Mouse (Mus musculus): ENCODE measurements at regions not wholly inside any gene's neighbourhood (a gene's known extent, or its start where the extent isn't known, plus 50 kb on each side); places are given as distances from the start of the nearest gene placed in this dataset.

GRCm38 (mm10) chr2:147813516-147813915 lies 233.3 kb downstream of the Foxa2 start:
- DNase-seq (ENCODE audit: low spot score), result no peak

- peak; percentile 78 for DNase-seq (ENCODE audit: low spot score)
Measured at GRCm38 (mm10) chr2:147808036-147808675, 238.6 kb downstream of the Foxa2 start.

- DNase-seq (ENCODE audit: low spot score), result peak; percentile 46
Measured at GRCm38 (mm10) chr2:147803102-147803501, 243.7 kb downstream of the Foxa2 start.

- DNase-seq (ENCODE audit: low spot score), result no peak
Measured at GRCm38 (mm10) chr2:147791434-147791833, 255.3 kb downstream of the Foxa2 start.

GRCm38 (mm10) chr2:147789877-147790276 lies 256.9 kb downstream of the Foxa2 start:
- no peak for DNase-seq (ENCODE audit: low spot score)

- peak; percentile 77 for DNase-seq (ENCODE audit: low spot score)
Measured at GRCm38 (mm10) chr2:147789268-147789667, 257.5 kb downstream of the Foxa2 start.

- no peak for DNase-seq (ENCODE audit: low spot score)
Measured at GRCm38 (mm10) chr2:147788001-147788400, 258.8 kb downstream of the Foxa2 start.

GRCm38 (mm10) chr2:147782496-147782895 lies 264.3 kb downstream of the Foxa2 start:
- DNase-seq (ENCODE audit: low spot score), result no peak

GRCm38 (mm10) chr2:147776316-147776715 lies 270.5 kb downstream of the Foxa2 start:
- DNase-seq (ENCODE audit: low spot score), result no peak

GRCm38 (mm10) chr2:147772579-147772978 lies 274.2 kb downstream of the Foxa2 start:
- no peak for DNase-seq (ENCODE audit: low spot score)

GRCm38 (mm10) chr2:147753089-147753488 lies 293.7 kb downstream of the Foxa2 start:
- no peak for DNase-seq (ENCODE audit: low spot score)

- DNase-seq (ENCODE audit: low spot score), result no peak
Measured at GRCm38 (mm10) chr2:147751831-147752230, 294.9 kb downstream of the Foxa2 start.

GRCm38 (mm10) chr2:147748006-147748405 lies 298.8 kb downstream of the Foxa2 start:
- no peak for DNase-seq (ENCODE audit: low spot score)

- DNase-seq (ENCODE audit: low spot score), result peak; percentile 30
Measured at GRCm38 (mm10) chr2:147743908-147744307, 302.9 kb downstream of the Foxa2 start.

GRCm38 (mm10) chr2:147738307-147738872 lies 308.4 kb downstream of the Foxa2 start:
- peak; percentile 80 for DNase-seq (ENCODE audit: low spot score)

- no peak for DNase-seq (ENCODE audit: low spot score)
Measured at GRCm38 (mm10) chr2:147727396-147727795, 319.4 kb downstream of the Foxa2 start.

- DNase-seq (ENCODE audit: low spot score), result no peak
Measured at GRCm38 (mm10) chr2:147718936-147719335, 327.8 kb downstream of the Foxa2 start.

- no peak for DNase-seq (ENCODE audit: low spot score)
Measured at GRCm38 (mm10) chr2:147717484-147717947, 329.3 kb downstream of the Foxa2 start.

- DNase-seq (ENCODE audit: low spot score), result no peak
Measured at GRCm38 (mm10) chr2:147715791-147716190, 331.0 kb downstream of the Foxa2 start.

- DNase-seq (ENCODE audit: low spot score), result peak; percentile 6
Measured at GRCm38 (mm10) chr2:147710593-147711265, 336.0 kb downstream of the Foxa2 start.

- DNase-seq (ENCODE audit: low spot score), result no peak
Measured at GRCm38 (mm10) chr2:147709799-147710198, 337.0 kb downstream of the Foxa2 start.

- no peak for DNase-seq (ENCODE audit: low spot score)
Measured at GRCm38 (mm10) chr2:147707156-147707555, 339.6 kb downstream of the Foxa2 start.

GRCm38 (mm10) chr2:147703981-147704380 lies 342.3 kb downstream of the Pax1 start:
- DNase-seq (ENCODE audit: low spot score), result no peak
